Mouse (Mus musculus) gastrocnemius, postnatal 14 days (tissue): Measurements from ENCODE around the gene Ly6g6f. TPM values are rescaled to one million over a fixed set of nuclear protein-coding genes. Genes with fewer than 3 reads are reported as not detected.
"Not testable (repeated sequence)": the region's sequence is repeated elsewhere in the genome, so short reads cannot be mapped to it uniquely, and the experiment has no call there.

Source experiments
- DNase-seq: peaks from one replicate; pipeline ENCODE4 v3.0.0; 2021; ENCODE audit warnings: mixed read lengths
- intact Hi-C: fragments of 180-260 bp; cut with DNase I; formaldehyde crosslinking; loops from one replicate; pipeline ENCODE4 v1.15.1; 2025; ENCODE audit warnings: low total_unique reads
- long read RNA-seq, 2 experiments: library from polyadenylated mRNA; stranded (forward); transcript quantifications; one replicate each; pipeline ENCODE4 v2.0.0; 2021
- total RNA-seq, 2 experiments: library from RNA; stranded (reverse); gene quantifications; 2 replicates each; pipeline ENCODE4 v1.2.3; 2021

Gene Ly6g6f
- not detected for total RNA-seq
- long read RNA-seq, experiment 1 = 0 reads
- long read RNA-seq, experiment 2 = 0 reads

- intact Hi-C loops = no loop called here
Observed at GRCm38 (mm10) chr17:35085208-35085865, at the start of gene Ly6g6f. Ly6g6f (minus strand) TSS chr17:35085610.

DNA sequence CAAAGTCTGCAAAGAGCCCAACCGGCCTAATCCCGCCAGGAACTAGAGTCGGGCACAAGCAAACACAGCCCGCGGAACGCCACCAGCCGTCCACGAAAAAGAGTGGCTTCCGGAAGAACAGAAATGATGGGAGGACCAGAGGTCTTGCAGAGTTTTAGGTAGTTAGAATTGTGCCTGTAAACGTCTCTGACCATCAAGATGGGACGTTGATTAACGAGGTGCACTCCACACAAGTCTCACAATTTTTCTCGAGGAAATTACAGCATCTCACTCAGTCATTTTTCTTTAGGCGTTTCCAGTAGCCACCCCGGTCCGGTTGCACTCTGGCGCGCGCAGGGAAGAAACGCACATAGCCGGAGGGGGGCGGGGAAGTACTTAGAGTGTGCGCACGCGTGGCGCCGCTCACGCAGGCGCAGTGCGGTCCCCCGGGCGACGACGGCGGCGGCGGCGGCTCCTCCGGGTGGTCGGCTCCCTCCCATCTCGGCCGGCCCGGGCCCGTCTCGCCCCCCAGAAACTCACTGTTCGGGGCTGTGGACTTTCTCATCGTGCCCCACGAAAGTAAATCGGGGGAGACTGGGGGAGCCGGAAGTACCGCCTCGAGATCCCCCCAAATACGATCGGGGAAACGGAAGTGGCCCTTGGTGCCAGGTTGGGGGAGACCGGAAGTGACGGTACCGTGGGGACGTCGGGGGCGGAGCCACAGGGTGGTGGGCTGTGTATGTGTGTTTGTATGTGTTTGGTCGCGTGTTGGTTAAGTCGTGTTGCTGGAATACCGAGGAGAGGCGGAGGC, 49.6 kb upstream of the Ly6g6f start, which contains the start of gene Bag6:
Bag6 (plus strand) TSS at position 378 of the 790 bp plus-strand sequence.
- intact Hi-C loops = no loop called here
- peak; percentile 93 for DNase-seq

More at GRCm38 (mm10) chr17:35085208-35085865, at the start of gene Ly6g6f:
- no peak for DNase-seq

DNA sequence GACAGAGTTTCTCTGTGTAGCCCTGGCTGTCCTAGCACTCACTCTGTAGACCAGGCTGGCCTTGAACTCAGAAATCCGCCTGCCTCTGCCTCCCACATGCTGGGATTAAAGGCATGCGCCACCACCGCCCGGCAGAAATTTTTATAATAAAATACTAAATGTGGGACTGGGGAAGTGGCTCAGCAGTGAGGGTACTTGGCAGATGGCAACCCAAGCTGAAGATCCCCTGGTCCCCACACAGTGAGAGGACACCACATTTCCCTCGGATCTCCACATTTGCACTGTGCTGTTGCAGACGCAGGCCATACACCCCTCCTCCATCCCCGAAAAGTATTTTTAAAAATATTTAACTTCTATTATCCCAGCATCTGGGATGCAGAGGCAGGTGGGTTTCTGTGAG, 48.1 kb upstream of the Ly6g6f start:
- DNase-seq = no peak
- intact Hi-C loops = no loop called here

DNA sequence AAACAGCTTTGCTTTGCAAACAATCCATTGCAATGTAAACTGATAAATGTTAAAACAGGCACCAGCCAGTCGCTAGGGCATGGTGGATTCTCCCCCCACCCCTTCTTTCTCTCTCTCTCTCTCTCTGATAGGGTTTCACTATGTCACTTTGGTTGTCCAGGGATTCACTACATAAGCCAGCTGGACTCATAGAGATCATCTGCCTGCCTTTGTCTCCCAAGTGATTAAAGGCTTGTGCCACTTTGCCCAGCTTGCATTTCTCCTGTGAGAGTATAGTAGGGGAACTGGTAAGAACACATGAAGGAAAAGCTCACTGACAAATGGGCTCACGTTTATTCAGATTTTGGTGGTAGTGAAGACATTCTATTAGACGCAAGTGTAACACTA, 46.8 kb upstream of the Ly6g6f start:
- DNase-seq = no peak
- intact Hi-C loops = no loop called here

- DNase-seq = no peak
- intact Hi-C loops = no loop called here
Observed at GRCm38 (mm10) chr17:35131500-35132173, 46.2 kb upstream of the Ly6g6f start, which contains the start of gene Apom. Apom (minus strand) TSS chr17:35132050.

DNA sequence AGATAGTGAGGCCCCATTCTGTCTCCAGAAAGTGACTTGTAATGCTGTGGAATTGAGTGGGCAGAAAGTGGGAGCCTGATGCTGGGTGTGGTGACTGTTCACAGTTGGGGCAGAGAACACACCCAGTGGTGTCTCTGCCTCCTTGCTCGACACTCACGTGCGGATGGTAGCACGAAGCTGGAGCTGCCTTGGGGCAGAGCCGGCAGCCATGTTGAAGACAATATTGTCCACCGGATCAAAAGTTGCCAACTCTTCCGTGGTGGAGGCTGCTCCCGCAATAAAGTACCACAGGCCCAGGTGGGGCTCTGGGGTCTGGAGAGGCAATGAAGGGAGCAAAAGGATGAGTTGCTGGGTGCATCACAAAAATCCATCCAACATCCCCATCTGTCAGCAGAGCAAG, 45.6 kb upstream of the Ly6g6f start:
- no peak for DNase-seq
- intact Hi-C loops = no loop called here

DNA sequence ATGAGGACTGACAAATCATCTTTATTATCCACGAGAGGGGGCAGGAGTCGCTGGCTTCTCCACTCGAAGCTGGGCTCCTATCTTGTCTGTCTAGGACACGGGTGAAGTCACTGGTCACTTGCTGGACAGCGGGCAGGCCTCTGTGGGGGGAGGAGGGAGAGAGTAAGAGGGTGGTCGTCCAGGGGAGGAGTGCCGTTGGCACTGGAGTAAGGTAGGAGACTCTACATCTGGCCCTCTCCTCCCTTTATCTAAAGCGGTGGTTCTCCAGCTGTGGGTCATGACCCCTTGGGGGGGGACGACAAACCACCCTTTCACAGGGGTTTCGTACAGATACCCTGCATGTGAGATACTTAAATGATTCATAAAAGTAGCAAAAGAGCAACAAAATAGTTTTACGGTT, 43.6 kb upstream of the Ly6g6f start:
- intact Hi-C loops = no loop called here
- no peak for DNase-seq

GRCm38 (mm10) chr17:35127017-35127416, 41.6 kb upstream of the Ly6g6f start:
- DNase-seq = no peak
- intact Hi-C loops = no loop called here

DNA sequence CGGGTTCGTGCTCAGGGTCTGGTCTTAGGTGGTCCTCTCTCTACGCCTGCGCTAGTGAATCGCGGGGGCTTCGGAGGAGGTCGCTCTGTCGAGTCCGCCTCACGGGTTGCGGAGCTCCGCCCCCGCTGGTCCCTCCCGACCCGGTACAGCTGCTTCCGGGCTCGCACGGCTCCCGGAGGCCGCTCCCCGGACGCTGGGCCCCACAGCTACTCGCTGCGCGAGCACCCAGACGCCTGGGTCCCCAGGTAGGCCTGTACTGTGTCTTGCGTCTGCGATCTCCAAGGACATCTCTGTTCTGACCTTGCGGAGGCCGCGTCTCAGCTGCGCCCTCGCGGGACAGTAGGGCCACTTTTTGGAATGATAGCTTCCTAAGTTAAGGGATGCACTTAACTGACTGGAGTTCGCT, 40.8 kb upstream of the Ly6g6f start, which contains the start of gene D17H6S53E:
D17H6S53E (plus strand) TSS at position 168 of the 406 bp plus-strand sequence.
- DNase-seq = peak; percentile 80
- intact Hi-C loops = no loop called here

DNA sequence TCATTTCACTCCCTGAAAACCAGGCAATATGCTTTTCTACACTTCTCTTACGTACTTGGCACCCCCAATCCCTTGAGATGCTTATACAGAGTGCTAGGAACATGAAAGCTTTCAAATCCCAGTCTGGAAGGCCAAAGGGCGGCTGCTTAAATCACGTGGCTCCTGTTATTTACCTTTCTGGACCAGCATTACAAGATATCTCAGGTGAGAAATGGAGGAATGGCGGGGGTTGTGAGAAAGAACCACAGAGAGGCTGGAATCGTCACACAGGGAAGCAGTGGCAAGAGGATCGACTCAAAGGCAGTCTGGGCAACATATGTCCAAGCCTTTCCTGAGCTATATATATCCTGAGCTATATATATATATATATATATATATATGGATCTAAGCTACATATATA, 40.2 kb upstream of the Ly6g6f start:
- DNase-seq = no peak
- intact Hi-C loops = no loop called here

DNA sequence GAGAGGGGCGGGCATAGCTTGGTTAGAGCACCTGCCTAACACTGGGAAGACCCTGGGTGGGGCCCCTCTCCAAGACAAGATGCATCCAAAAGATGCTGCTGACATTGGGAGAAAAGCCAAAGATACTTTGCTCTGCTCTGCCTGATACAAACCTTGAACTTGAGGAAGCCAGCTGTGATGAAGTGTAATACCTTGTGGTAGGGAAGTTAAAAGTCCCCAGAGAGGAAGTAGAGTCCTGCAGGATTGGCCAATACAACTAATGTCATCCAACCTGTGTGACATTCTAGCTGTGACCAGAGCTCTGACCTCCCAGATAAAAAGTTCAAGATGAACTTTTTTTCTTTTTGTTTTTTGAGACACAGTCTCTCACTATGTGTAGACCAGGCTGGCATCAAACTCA, 39.7 kb upstream of the Ly6g6f start:
- intact Hi-C loops = no loop called here
- DNase-seq = no peak

- intact Hi-C loops, DNase-seq: not testable (repeated sequence)
Observed at GRCm38 (mm10) chr17:35124261-35124896, 39.0 kb upstream of the Ly6g6f start.

- intact Hi-C loops, DNase-seq: not testable (repeated sequence)
Observed at GRCm38 (mm10) chr17:35123287-35123686, 37.9 kb upstream of the Ly6g6f start.

- DNase-seq = peak; percentile 52
- intact Hi-C loops = no loop called here
Observed at GRCm38 (mm10) chr17:35121871-35122303, 36.5 kb upstream of the Ly6g6f start, which contains the start of gene Csnk2b. Csnk2b (minus strand) TSS chr17:35122053.

- intact Hi-C loops = no loop called here
- peak; percentile 99 for DNase-seq
Observed at GRCm38 (mm10) chr17:35121143-35121799, 35.9 kb upstream of the Ly6g6f start, which contains the start of gene Gpank1. Gpank1 (plus strand) TSS chr17:35121455.

- intact Hi-C loops = no loop called here
- peak; percentile 47 for DNase-seq
Observed at GRCm38 (mm10) chr17:35120745-35121142, 35.3 kb upstream of the Ly6g6f start.

DNA sequence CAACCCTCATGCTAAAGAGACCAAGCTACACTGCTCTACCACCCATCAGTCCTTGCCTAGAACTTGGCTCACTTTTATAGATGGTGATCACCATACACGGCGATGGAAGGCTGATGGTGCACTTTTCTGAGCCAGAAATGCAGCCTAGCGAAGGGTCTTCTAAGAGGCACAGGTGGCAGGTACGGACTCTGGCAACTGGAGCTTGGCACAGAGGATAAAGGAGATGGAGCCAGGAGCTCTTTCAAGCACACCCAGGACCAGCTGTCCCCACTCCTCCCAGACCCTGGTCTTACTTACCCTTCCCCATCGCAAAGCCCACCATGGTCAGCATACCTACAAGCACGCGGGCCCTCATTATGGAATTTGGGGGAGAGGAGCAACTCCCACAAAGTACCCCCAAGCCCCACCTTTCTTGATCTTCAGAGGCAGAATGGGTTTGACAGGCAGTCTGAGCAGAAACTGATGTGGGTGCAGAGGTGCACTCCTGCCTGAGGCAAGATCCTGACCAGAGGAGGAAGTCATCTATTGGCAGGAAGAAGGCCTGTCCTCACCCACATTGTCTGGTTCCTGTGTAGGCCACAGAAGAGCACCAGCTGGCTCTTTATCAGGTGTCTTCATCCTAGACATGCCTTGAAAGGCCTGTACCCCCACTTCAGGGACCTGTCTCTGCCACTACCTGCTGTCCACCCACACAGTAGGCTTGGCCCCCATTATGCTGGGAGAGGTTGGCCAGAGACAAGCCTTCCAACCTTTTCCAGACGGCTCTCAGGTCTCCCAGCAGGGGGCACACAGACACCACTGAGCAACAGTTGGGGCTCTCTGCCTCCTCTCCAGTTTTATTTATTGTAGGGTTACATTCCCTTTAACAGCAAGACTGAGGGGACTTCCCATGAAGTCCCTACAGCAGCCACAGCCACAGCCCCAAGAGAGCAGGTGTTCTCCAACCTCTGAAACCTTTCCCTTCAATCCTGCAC, 29.9 kb upstream of the Ly6g6f start, which contains the start of gene Ly6g5b:
Ly6g5b (minus strand) TSS at position 383 of the 974 bp plus-strand sequence.
- peak; percentile 31 for DNase-seq
- intact Hi-C loops = no loop called here

DNA sequence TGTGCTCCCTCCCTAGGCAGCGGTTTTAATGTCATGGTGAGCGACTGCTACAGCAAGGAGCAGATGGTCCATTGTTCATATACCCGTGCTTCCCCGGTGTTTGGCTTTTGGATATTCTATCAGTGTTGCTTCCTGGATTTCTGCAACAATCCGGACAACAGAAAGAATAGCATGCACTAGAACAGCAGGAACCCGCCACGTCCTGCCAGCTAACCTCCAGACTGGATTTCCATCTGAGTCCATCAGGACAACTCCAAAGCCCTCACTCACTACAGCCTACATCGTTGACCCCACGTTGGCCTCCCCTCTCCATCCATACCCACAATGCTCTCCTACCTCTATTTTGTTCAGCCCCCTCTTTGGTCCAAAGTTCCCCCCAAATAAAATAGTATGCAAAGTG, 26.4 kb upstream of the Ly6g6f start:
- intact Hi-C loops = no loop called here
- no peak for DNase-seq
